Mouse (Mus musculus): ENCODE measurements around the gene Pcgf3. TPM values are rescaled to one million over a fixed set of nuclear protein-coding genes. Genes with fewer than 3 reads are reported as not detected.

The Pcgf3 gene
- polyA plus RNA-seq, 1 experiment from 2014 or later = 10.0 TPM

DNA sequence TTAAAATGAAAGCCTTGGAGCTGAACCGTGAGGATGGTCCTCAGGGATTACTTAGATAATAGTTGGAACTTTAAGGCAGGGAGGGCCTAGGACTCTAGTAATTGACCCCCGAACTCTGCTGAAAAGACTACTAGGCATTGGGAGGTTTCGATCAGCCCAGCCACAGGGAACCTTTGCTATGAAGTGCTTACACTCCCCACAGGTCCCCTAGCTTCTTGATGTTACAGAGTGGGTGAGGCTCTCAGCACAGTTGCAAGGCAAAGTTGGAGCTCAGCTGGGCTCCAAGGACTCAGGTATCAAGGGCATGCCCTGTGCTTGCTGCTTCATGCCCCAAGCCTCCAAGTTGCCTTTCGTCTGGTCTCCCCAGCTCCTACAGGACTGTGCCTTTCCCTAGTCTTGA, 1.4 kb downstream of the Pcgf3 start:
- Histone ChIP-seq H3K27me3 (ENCODE audit: control insufficient read depth, insufficient read depth, low read length) (no peaks in the 10 kb centered on the region), H3K9ac (ENCODE audit: low read length) (peak overlapping the region; percentile 99), H3K4me2 (replicated peaks; ENCODE audit: low read depth) (peak overlapping the region; percentile 78), H3K36me3 (ENCODE audit: control insufficient read depth, insufficient read depth, low read length) (no peaks in the 10 kb centered on the region), H3K27ac (replicated peaks) (peak overlapping the region; percentile 53), H3K4me3 (ENCODE audit: low read depth, low read length) (peak overlapping the region; percentile 96), H3K4me1 (replicated peaks; ENCODE audit: control insufficient read depth, insufficient read depth) (peaks cover 4% of the 10 kb centered on the region), H3K9me3 (ENCODE audit: control insufficient read depth, low read length) (no peaks in the 10 kb centered on the region)
- peak; percentile 47 for DNase-seq (ENCODE audit: low spot score)
- 23% methylated on average over 4 of the region's 4 CpGs for WGBS
- TF ChIP-seq EP300 (optimal IDR thresholded peaks at IDR 0.05) = no peak
- no peak for TF ChIP-seq CTCF (IDR thresholded peaks at IDR 0.05; ENCODE audit: low read depth)
- 0 out of 2 replicates have a peak, but pooled peaks have one; percentile 0 for ATAC-seq (ENCODE audit: low FRiP score, low TSS enrichment)

DNA sequence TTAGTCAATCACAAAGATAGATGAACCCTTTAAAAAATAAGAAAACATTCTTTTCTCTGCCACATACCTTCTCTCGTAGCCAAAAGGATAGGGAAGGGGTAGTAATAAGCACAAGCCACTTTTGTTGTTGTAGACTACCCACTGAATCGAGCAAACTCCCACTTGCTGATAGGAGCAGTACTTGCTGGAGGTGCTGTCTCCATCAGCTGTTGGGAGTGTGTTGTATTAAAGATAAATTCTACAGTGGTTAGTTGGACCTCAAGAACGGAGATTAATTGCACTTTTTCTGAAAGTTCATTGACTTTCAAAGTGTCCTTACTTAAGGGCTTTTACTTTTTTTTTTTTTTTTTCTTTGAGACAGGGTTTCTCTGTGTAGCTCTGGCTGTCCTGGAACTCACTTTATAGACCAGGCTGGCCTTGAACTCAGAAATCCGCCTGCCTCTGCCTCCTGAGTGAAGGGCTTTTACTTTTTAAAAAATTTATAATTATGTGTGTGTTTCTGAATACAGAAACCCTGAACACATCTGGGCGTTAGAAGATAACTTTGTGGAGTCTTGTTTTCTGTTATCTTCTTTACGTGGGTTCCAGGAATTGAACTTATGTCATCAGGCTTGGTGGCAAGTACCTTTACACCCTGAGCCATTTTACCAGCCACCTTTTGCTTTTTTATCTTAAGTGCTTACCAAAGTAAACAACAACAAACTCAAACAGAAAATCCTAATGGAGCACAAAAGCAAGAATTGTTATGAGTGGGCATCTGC, 4.3 kb downstream of the Pcgf3 start:
- H3K4me2 ChIP-seq (replicated peaks; ENCODE audit: low read depth) = no peak overlapping the region
- H3K4me3 ChIP-seq (ENCODE audit: low read depth, low read length) = no peak overlapping the region
- H3K36me3 ChIP-seq (ENCODE audit: control insufficient read depth, insufficient read depth, low read length) = no peaks in the 10 kb centered on the region
- H3K9me3 ChIP-seq (ENCODE audit: control insufficient read depth, low read length) = no peaks in the 10 kb centered on the region
- H3K4me1 ChIP-seq (replicated peaks; ENCODE audit: control insufficient read depth, insufficient read depth) = peaks cover 4% of the 10 kb centered on the region
- H3K9ac ChIP-seq (ENCODE audit: low read length) = no peak overlapping the region
- no peak overlapping the region for H3K27ac ChIP-seq (replicated peaks)
- ATAC-seq (ENCODE audit: low FRiP score, low TSS enrichment) (no peak), DNase-seq (ENCODE audit: low spot score) (no peak)
- WGBS = 76% methylated on average over 6 of the region's 6 CpGs
- no peaks in the 10 kb centered on the region for H3K27me3 ChIP-seq (ENCODE audit: control insufficient read depth, insufficient read depth, low read length)
- TF ChIP-seq EP300 (optimal IDR thresholded peaks at IDR 0.05) = no peak
- TF ChIP-seq CTCF (IDR thresholded peaks at IDR 0.05; ENCODE audit: low read depth) = no peak

DNA sequence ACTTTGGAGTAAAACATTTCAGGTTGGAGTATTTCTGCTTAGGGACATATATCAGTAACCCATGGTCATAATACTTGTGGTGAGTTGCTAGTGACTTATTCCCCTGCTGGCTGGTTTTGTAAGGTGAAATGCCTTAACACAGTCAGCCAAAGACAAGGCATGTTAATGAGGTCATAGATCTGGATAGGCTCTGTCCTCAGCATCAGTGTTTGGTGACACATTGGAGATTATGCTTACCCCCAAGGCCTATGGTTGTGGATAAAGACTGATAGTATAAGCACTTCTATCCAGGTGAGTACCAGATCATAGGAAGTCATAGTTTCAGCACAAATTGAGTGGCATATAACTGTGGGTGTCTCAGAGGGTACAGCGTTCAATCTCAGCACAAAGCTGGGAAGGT, 5.6 kb downstream of the Pcgf3 start:
- H3K27me3 ChIP-seq (ENCODE audit: control insufficient read depth, insufficient read depth, low read length) = no peaks in the 10 kb centered on the region
- TF ChIP-seq CTCF (IDR thresholded peaks at IDR 0.05; ENCODE audit: low read depth) (no peak), EP300 (optimal IDR thresholded peaks at IDR 0.05) (no peak)
- 93% methylated on average over 1 of the region's 1 CpGs for whole genome bisulfite sequencing

DNA sequence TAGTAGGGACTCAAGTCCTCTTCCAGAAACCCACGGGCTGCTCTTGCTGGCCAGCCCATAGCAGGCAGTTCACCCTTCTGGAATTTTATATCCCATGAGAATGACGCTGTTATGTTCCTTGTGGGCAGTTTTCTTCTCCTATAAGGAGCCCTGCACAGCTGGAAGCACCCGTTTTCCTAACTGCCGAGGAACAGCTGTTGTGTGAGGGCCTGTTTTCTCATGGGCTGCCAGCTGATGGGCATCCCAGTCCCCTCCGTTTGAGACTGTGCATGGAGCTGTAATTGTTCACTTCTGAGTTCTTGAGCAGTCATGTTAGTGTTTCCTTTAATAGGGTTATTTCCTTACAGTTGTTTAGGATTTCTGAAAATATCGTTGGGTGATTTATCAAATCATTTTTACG, 8.6 kb downstream of the Pcgf3 start:
- Histone ChIP-seq H3K9ac (ENCODE audit: low read length) (no peak overlapping the region), H3K4me2 (replicated peaks; ENCODE audit: low read depth) (no peak overlapping the region), H3K4me3 (ENCODE audit: low read depth, low read length) (no peak overlapping the region), H3K9me3 (ENCODE audit: control insufficient read depth, low read length) (no peaks in the 10 kb centered on the region), H3K4me1 (replicated peaks; ENCODE audit: control insufficient read depth, insufficient read depth) (no peaks in the 10 kb centered on the region), H3K27me3 (ENCODE audit: control insufficient read depth, insufficient read depth, low read length) (no peaks in the 10 kb centered on the region), H3K36me3 (ENCODE audit: control insufficient read depth, insufficient read depth, low read length) (peaks cover 18% of the 10 kb centered on the region), H3K27ac (replicated peaks) (no peak overlapping the region)
- 68% methylated on average over 7 of the region's 7 CpGs for WGBS
- no peak for DNase-seq (ENCODE audit: low spot score)
- no peak for ATAC-seq (ENCODE audit: low FRiP score, low TSS enrichment)
- TF ChIP-seq EP300 (optimal IDR thresholded peaks at IDR 0.05) = no peak
- no peak for TF ChIP-seq CTCF (IDR thresholded peaks at IDR 0.05; ENCODE audit: low read depth)

More for the DNA sequence above, 5.6 kb downstream of the Pcgf3 start:
- H3K4me1 ChIP-seq (replicated peaks; ENCODE audit: control insufficient read depth, insufficient read depth) = peaks cover 4% of the 10 kb centered on the region
- no peak for DNase-seq (ENCODE audit: low spot score)
- ATAC-seq (ENCODE audit: low FRiP score, low TSS enrichment) = no peak
- no peak overlapping the region for H3K27ac ChIP-seq (replicated peaks)
- H3K4me2 ChIP-seq (replicated peaks; ENCODE audit: low read depth) = no peak overlapping the region
- no peaks in the 10 kb centered on the region for H3K9me3 ChIP-seq (ENCODE audit: control insufficient read depth, low read length)
- no peak overlapping the region for H3K9ac ChIP-seq (ENCODE audit: low read length)
- no peak overlapping the region for H3K4me3 ChIP-seq (ENCODE audit: low read depth, low read length)
- H3K36me3 ChIP-seq (ENCODE audit: control insufficient read depth, insufficient read depth, low read length) = peaks cover 3% of the 10 kb centered on the region; the same call in 1 of the 2 replicates

DNA sequence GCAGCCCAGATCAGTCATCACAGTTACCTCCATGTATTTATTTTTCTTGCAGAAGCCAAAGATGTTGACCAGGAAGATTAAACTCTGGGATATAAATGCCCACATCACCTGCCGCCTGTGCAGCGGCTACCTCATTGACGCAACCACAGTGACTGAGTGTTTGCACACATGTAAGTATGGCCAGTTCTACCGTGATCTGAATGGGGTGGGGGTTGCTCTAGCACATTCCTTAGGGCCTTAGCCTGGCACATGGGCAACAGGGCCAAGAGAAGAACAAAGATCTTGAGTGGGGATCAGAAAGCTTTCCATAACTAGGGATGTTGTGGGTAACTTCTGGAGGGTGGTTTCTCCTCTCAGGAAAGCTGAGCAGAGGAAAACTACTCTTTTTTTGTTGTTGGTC, 12.7 kb downstream of the Pcgf3 start:
- WGBS = 84% methylated on average over 4 of the region's 4 CpGs
- no peak overlapping the region for H3K27ac ChIP-seq (replicated peaks)
- peaks cover 41% of the 10 kb centered on the region for H3K36me3 ChIP-seq (ENCODE audit: control insufficient read depth, insufficient read depth, low read length)
- H3K4me3 ChIP-seq (ENCODE audit: low read depth, low read length) = no peak overlapping the region
- no peaks in the 10 kb centered on the region for H3K27me3 ChIP-seq (ENCODE audit: control insufficient read depth, insufficient read depth, low read length)
- H3K4me1 ChIP-seq (replicated peaks; ENCODE audit: control insufficient read depth, insufficient read depth) = no peaks in the 10 kb centered on the region
- H3K9me3 ChIP-seq (ENCODE audit: control insufficient read depth, low read length) = no peaks in the 10 kb centered on the region
- no peak overlapping the region for H3K9ac ChIP-seq (ENCODE audit: low read length)
- TF ChIP-seq EP300 (optimal IDR thresholded peaks at IDR 0.05) = no peak
- no peak for TF ChIP-seq CTCF (IDR thresholded peaks at IDR 0.05; ENCODE audit: low read depth)
- no peak for DNase-seq (ENCODE audit: low spot score)
- no peak overlapping the region for H3K4me2 ChIP-seq (replicated peaks; ENCODE audit: low read depth)
- ATAC-seq (ENCODE audit: low FRiP score, low TSS enrichment) = no peak

DNA sequence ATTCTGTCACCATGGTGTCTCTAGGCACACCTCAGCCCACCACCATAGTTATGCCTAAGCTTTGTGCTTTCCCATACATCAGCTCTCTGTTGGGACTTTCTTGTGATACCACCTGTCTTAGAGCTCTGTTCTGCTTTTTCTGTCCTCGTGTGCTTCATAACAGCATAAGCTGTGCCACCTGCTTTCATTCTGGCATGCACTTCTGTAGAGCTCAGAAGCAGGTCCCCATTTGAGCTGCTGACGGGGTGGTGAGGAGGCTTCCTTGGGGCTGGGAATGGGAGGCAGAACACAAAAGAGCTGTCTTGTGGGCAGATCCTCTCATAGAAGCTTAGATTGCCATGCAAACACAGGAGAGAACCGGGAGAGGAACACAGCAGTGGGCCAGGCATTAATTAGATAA, 14.9 kb downstream of the Pcgf3 start:
- no peak overlapping the region for H3K9ac ChIP-seq (ENCODE audit: low read length)
- TF ChIP-seq CTCF (IDR thresholded peaks at IDR 0.05; ENCODE audit: low read depth) (no peak), EP300 (optimal IDR thresholded peaks at IDR 0.05) (no peak)
- no peak for DNase-seq (ENCODE audit: low spot score)
- no peaks in the 10 kb centered on the region for H3K27me3 ChIP-seq (ENCODE audit: control insufficient read depth, insufficient read depth, low read length)
- ATAC-seq (ENCODE audit: low FRiP score, low TSS enrichment) = no peak
- H3K4me3 ChIP-seq (ENCODE audit: low read depth, low read length) = no peak overlapping the region
- H3K9me3 ChIP-seq (ENCODE audit: control insufficient read depth, low read length) = no peaks in the 10 kb centered on the region
- 84% methylated on average over 3 of the region's 3 CpGs for WGBS
- peaks cover 41% of the 10 kb centered on the region for H3K36me3 ChIP-seq (ENCODE audit: control insufficient read depth, insufficient read depth, low read length)
- H3K27ac ChIP-seq (replicated peaks) = no peak overlapping the region
- H3K4me2 ChIP-seq (replicated peaks; ENCODE audit: low read depth) = no peak overlapping the region
- H3K4me1 ChIP-seq (replicated peaks; ENCODE audit: control insufficient read depth, insufficient read depth) = no peaks in the 10 kb centered on the region
